Mouse (Mus musculus): ENCODE measurements around the gene Grk6. TPM values are rescaled to one million over a fixed set of nuclear protein-coding genes. Genes with fewer than 3 reads are reported as not detected.
"Not testable (repeated sequence)": the region's sequence is repeated elsewhere in the genome, so short reads cannot be mapped to it uniquely, and the experiment has no call there.

Grk6 gene
- polyA plus RNA-seq, 1 experiment: 37.7 TPM

- TF ChIP-seq POLR2A (IDR thresholded peaks at IDR 0.05; ENCODE audit: low read depth, low read length): no peak
- TF ChIP-seq CTCF (IDR thresholded peaks at IDR 0.05; ENCODE audit: borderline replicate concordance, insufficient read depth, low read length): no peak
- H3K4me1 ChIP-seq (ENCODE audit: control insufficient read depth, insufficient read depth, low read length): no peaks in the 10 kb centered on the region
- H3K4me3 ChIP-seq (ENCODE audit: insufficient read depth, low read length): no peak within 1 kb of the TSS
- H3K27ac ChIP-seq (ENCODE audit: insufficient read depth, low read length): no peak within 1 kb of the TSS
Measured at GRCm38 (mm10) chr13:55426613-55427012, 18.3 kb upstream of the Grk6 start, which contains the start of gene F12. Gene F12, minus strand, starts transcription at chr13:55426793.

- TF ChIP-seq CTCF (IDR thresholded peaks at IDR 0.05; ENCODE audit: borderline replicate concordance, insufficient read depth, low read length) (no peak), POLR2A (IDR thresholded peaks at IDR 0.05; ENCODE audit: low read depth, low read length) (no peak)
- Histone ChIP-seq H3K4me3 (ENCODE audit: insufficient read depth, low read length) (no peak overlapping the region), H3K4me1 (ENCODE audit: control insufficient read depth, insufficient read depth, low read length) (no peaks in the 10 kb centered on the region), H3K27ac (ENCODE audit: insufficient read depth, low read length) (no peak overlapping the region)
Measured at GRCm38 (mm10) chr13:55429226-55429888, 15.5 kb upstream of the Grk6 start.

GRCm38 (mm10) chr13:55430566-55430965 lies 14.3 kb upstream of the Grk6 start:
- no peaks in the 10 kb centered on the region for H3K4me1 ChIP-seq (ENCODE audit: control insufficient read depth, insufficient read depth, low read length)
- H3K4me3 ChIP-seq (ENCODE audit: insufficient read depth, low read length): no peak overlapping the region
- no peak overlapping the region for H3K27ac ChIP-seq (ENCODE audit: insufficient read depth, low read length)
- TF ChIP-seq POLR2A (IDR thresholded peaks at IDR 0.05; ENCODE audit: low read depth, low read length): no peak
- TF ChIP-seq CTCF (IDR thresholded peaks at IDR 0.05; ENCODE audit: borderline replicate concordance, insufficient read depth, low read length): no peak

- Histone ChIP-seq H3K27ac (ENCODE audit: insufficient read depth, low read length) (no peak overlapping the region), H3K4me1 (ENCODE audit: control insufficient read depth, insufficient read depth, low read length) (no peaks in the 10 kb centered on the region), H3K4me3 (ENCODE audit: insufficient read depth, low read length) (no peak overlapping the region)
- no peak for TF ChIP-seq POLR2A (IDR thresholded peaks at IDR 0.05; ENCODE audit: low read depth, low read length)
Measured at GRCm38 (mm10) chr13:55431889-55432685, 12.8 kb upstream of the Grk6 start.

- H3K27ac ChIP-seq (ENCODE audit: insufficient read depth, low read length); H3K4me1 ChIP-seq (ENCODE audit: control insufficient read depth, insufficient read depth, low read length); H3K4me3 ChIP-seq (ENCODE audit: insufficient read depth, low read length): not testable (repeated sequence)
Measured at GRCm38 (mm10) chr13:55437111-55437629, 7.7 kb upstream of the Grk6 start.

GRCm38 (mm10) chr13:55443799-55444285 lies 1.0 kb upstream of the Grk6 start:
- Histone ChIP-seq H3K27ac (ENCODE audit: insufficient read depth, low read length) (peak overlapping the region; percentile 97), H3K4me3 (ENCODE audit: insufficient read depth, low read length) (peak overlapping the region; percentile 49), H3K4me1 (ENCODE audit: control insufficient read depth, insufficient read depth, low read length) (peaks cover 8% of the 10 kb centered on the region; the same call in 1 of the 2 replicates)
- TF ChIP-seq POLR2A (IDR thresholded peaks at IDR 0.05; ENCODE audit: low read depth, low read length) (0 out of 2 replicates have a peak, but pooled peaks have one; percentile 32), CTCF (IDR thresholded peaks at IDR 0.05; ENCODE audit: borderline replicate concordance, insufficient read depth, low read length) (no peak)

- Histone ChIP-seq H3K27ac (ENCODE audit: insufficient read depth, low read length) (peak overlapping the region; percentile 97), H3K4me1 (ENCODE audit: control insufficient read depth, insufficient read depth, low read length) (peaks cover 8% of the 10 kb centered on the region; the same call in 1 of the 2 replicates), H3K4me3 (ENCODE audit: insufficient read depth, low read length) (peak overlapping the region; percentile 49)
- TF ChIP-seq CTCF (IDR thresholded peaks at IDR 0.05; ENCODE audit: borderline replicate concordance, insufficient read depth, low read length) (no peak), POLR2A (IDR thresholded peaks at IDR 0.05; ENCODE audit: low read depth, low read length) (peak; percentile 61)
Measured at GRCm38 (mm10) chr13:55444286-55444936, 461 bp upstream of the Grk6 start.

- H3K27ac ChIP-seq (ENCODE audit: insufficient read depth, low read length): peak overlapping the region; percentile 88
- peak overlapping the region; percentile 64 for H3K4me3 ChIP-seq (ENCODE audit: insufficient read depth, low read length)
- peaks cover 8% of the 10 kb centered on the region; the same call in 1 of the 2 replicates for H3K4me1 ChIP-seq (ENCODE audit: control insufficient read depth, insufficient read depth, low read length)
- TF ChIP-seq CTCF (IDR thresholded peaks at IDR 0.05; ENCODE audit: borderline replicate concordance, insufficient read depth, low read length) (no peak), POLR2A (IDR thresholded peaks at IDR 0.05; ENCODE audit: low read depth, low read length) (no peak; the same call in 1 of the 2 replicates)
Measured at GRCm38 (mm10) chr13:55445361-55446091, 654 bp downstream of the Grk6 start.

GRCm38 (mm10) chr13:55446483-55447105 lies 1.7 kb downstream of the Grk6 start:
- peaks cover 8% of the 10 kb centered on the region; the same call in 1 of the 2 replicates for H3K4me1 ChIP-seq (ENCODE audit: control insufficient read depth, insufficient read depth, low read length)
- TF ChIP-seq CTCF (IDR thresholded peaks at IDR 0.05; ENCODE audit: borderline replicate concordance, insufficient read depth, low read length) (no peak), POLR2A (IDR thresholded peaks at IDR 0.05; ENCODE audit: low read depth, low read length) (no peak)
- H3K4me3 ChIP-seq (ENCODE audit: insufficient read depth, low read length): peak overlapping the region; percentile 64
- H3K27ac ChIP-seq (ENCODE audit: insufficient read depth, low read length): no peak overlapping the region

Data from embryonic fibroblast, embryonic 13.5 days (primary cell).